Mouse (Mus musculus): ENCODE measurements around the gene Krt88.

DNA sequence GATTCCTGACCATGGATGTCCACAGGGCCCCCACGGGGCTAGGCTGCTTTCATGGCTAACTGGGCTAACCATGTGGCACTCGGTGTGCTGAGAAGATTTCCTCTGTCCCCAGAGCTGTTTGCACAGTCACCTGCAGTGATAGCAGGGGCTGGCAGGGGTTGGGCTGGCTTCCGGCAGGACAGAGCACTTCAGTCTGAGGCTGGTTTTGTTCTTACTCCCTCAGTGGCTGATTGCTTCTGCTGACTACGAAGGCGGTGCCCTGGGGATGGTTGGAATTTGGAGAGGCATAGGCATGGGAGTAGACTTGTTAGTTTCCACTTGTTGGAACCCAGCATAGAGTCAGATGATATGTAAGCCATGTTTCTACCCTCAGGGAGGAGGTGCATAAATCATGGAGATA is 22.6 kb upstream of the Krt88 start:
- TF ChIP-seq CTCF (IDR thresholded peaks at IDR 0.05; ENCODE audit: low read depth): no peak
- TF ChIP-seq EP300 (IDR thresholded peaks at IDR 0.05; ENCODE audit: low read depth): no peak

Measured in heart, postnatal 0 days (tissue).